Mouse (Mus musculus) liver (tissue): ENCODE measurements around the gene Dpt.

Experiments used
- DNase-seq: peaks from one replicate; pipeline ENCODE4 v3.0.0-alpha.2; 2020; ENCODE audit warnings: mixed read lengths

Gene Dpt

DNA sequence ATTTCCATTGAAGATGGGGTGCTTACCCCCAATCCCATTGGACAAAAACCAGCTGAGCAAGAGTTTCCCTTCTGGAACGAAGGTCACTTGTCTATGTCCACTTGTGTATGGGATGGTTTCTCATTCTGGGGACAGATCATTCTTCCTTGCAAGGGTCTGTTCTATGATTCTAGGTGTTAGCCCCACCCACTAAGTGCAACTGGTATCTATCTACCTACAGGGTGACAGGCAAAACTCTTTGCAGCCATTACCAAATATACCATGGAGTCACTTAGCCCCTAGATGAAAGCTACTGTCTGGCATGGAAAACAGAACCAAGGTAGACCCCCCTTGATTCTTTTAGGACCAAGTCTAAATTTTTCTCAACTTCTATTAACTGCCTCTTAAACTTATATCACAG, 24.9 kb downstream of the Dpt start:
- DNase-seq = no peak

DNA sequence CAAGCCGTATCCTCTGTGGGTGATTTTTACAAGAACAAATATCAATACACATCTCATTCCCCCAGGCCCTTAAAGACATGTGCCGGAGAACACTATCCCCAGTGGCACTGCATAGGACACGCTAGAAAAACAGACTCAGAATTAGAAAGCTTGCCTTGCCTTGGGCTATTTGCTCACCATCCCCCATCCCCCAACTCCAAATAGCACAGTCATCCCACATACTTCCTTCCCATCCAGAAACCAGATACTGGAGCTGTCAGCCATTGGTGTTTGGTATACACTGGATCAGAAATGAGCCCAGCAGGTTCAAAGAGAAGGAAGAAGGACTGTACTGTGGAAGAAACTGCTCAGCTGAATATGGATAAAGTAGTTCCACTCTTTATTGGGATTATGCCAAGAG, 25.4 kb downstream of the Dpt start:
- DNase-seq = no peak

DNA sequence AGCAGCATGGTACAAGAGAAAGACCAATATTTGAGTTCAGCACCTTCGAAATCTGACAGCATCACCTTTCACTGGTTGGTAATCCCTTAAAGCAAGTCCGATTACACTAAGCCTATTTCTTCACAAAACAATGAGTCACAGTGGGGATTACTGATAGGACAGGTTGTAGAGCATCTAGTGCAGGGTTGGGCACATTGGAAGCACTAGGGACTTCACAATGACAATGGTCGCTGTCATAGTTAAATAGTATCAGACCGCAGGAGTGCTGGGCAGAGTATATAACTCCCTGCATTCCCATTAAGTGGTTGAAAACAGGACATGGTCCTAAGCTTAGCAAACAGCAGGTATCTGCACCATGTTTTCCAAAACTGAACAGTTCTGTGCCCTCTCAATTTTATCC, 25.8 kb downstream of the Dpt start:
- no peak for DNase-seq

DNA sequence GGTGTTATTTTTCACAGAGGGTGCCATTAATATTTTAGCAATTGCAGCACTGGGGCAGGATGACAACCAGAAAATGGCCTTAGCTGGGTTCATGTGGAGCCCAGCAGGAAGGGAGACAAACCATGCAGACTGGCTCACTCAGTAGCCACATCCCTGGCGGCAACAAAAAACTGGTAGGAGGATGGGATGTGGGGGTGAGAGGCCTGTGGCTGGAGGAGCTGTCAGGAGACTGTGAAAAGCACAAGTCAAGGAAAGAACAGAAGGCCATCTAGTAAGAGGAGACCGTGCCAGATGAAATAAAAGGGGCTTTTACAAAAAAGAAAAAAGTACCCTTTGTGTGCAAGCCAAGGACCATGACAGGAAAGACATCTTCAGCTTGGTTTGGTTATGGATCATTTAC, 28.5 kb downstream of the Dpt start:
- no peak for DNase-seq

DNA sequence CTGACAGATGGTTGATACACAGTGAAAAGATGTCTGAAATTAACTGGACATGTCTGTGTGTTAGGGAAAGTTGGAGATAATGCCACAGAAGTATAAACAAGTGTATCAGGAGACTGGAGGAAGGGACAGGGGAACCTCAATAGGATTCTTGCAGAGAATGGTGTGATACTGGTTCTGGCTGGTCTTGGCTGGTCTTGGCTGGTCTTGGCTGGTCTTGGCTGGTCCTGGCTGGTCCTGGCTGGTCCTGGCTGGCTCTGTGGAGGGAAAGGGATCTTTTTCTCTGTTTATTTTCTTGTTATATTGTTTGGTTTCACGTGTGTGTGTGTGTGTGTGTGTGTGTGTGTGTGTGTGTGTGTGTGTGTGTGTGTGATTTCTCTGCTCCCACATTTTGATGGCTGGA, 33.4 kb downstream of the Dpt start:
- DNase-seq = no peak

DNA sequence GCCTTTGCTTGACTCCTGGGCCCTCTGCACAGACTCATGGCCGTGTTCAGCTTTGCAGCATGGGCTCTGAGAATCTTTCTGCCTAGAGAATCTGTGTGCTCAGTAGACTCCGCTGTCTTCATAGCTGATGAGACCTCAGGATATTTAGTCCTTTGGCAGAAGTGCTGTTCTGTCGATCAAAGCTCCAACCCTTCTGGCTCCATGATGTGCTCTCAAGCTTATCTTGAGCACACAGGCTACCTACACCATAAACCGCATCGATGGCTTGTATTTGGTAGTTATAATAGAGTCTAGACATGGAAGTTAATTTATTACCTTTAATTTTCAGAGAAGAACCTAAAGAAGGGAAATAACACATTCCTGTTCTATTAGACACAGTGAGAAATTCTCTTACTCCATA, 36.0 kb downstream of the Dpt start:
- DNase-seq = no peak

DNA sequence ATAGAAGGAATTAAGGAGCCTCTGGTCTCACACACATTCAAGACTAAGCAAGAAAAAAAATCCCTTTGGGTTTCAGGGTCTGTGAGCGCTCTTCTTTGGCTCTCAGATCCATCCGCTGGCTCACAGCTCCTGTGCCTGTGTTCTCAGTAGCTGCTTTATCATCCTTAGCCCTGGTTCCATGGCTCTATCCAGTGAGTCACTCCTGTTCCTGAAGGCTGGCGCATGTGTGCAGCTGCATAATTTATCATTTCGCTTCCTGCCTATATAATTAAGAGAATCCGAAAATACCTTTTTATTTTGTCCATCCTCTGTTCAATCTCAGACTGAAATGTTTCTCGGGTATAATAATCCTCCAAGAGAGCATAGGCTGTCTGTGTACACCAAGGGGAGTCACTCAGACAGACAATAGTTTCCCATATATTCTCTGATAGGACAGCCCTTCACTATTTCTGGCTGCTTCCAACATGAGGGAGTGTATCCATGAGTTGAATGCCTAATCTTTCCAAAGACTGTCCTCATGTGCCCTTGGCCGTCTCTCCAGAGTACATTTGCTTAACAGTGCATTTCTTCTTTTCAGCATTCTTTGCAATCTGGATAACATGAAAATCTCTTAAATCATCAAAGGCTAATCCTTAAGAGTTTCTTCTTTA, 52.3 kb downstream of the Dpt start:
- DNase-seq = no peak

DNA sequence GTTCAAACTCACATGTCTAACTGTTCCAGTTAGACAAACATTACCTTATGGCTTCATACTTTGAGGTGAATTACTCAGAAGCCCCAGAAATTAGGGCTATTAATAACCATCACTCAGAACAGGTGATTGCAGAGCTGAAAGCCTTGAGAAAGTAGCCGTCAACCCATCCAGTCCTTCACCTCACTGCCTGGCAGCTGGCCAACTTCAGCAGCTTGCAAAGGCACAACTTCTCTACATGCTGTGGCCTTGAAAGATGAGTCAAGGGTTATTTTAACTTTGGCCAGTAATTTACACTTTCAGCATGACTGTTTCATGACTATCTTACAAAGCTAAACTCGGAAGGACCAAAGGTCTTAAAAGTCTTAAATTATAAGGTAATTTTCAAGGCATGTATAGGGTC, 59.3 kb downstream of the Dpt start:
- DNase-seq = peak; percentile 19

DNA sequence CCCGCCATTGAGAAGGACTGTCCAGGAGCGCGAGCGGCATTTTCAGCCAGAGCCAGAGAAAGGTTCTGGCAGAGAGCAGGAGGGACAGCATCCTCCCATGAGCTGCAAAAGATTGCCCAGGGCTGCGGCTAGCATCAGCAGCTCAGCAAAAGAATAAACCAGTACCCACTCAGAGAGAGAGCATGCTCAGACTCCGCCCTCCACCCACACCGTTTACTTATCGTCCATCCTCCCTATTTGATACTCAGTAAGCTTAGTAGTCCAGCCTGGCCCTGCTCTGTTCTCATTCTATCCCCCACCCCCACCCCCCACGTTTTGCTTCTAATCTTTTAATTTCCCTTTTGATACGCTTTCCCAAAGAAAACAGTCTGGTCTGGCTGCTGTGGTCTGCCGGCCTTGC, 63.5 kb downstream of the Dpt start:
- no peak for DNase-seq

DNA sequence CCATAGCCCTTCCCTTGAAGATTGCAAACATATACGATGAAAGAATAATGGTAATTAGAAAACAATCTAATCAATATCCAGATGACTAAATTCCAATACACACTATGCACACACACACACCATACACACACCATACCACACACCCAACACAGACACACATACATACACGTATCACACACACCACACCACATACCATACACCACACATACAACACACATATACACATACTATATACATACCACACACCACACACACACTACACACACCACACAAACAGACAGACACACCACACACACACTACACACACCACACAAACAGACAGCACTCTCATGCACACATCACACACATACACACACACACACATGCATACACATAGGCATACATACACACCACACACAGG, 64.3 kb downstream of the Dpt start:
- no peak for DNase-seq

DNA sequence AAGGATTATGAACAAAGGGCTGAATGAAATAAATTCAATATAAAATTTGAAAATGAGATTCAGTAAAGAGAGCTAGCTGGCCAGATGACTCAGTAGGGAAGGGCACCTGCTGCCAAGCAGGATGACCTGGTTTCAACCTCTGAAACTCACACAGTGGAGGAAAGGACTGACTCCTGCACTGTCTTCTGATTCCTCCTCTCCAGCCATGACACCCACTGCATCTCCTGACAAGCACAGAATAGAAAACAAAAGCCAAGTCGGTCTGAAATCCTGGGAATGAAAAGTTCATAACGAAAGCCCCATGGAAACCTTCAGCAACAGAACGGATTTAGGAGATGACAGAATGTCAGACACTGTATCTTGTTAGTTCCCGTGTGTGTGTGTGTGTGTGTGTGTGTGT, 65.1 kb downstream of the Dpt start:
- DNase-seq = no peak

DNA sequence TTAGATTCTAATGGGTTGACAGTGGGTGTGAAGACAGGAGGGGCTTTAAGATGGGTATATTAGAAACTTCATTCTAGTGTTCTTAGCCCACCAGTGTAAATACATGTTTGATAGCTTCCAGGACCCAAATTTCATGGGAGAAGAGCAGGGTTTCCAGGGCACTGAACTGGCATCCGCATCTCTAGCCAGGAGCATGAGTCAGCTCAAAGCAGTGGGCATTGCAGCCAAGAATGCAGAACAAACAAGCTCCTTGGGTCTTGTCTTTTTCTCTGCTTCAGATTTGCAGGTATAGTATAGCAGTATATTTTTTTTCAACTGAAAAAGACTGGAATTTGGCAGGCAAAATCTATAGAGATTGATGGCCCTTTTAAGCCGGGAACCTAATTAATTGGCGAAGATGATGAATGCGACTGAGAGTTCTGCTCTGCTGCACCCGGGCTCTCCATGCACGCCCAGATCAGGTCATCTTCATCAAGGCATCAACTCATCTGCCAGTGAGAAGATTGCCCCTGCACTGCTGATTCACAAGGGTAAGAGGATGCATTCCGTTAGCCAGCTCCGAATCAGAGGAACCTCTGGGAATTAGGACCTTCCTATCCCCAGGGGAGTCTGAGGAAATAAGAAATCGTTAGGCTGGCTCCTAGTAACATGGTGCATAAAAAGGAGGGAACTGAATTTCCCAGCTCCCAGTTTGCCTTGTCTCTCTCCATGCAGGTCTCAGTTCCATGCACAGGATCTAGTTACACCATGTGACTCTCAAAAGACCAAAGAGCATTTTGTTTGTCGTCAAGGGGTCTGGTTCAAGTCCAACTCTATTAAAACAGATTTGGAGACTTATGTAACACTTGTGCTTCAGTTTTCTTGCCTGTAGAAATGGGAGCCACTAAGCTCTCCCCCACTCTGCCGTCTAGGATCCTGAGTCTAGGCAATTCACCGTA, 66.8 kb downstream of the Dpt start:
- no peak for DNase-seq

DNA sequence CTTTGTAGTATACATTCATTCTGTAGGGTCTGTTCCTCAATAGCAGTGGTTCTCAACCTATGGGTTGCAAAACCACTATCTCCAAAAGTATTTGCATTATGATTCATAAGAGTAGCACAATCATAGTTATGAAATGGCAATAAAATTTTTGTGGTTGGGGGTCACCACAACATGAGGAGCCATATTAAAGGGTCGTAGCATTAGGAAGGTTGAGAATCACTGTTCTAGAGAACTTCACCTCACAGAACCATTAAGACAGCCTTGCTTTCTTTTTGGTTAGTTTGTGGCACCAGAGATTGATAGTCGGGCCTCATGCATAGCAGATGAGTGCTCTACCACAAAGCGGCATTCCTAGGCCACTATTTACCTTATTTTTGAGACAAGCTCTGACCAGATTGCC, 68.2 kb downstream of the Dpt start:
- DNase-seq = no peak

DNA sequence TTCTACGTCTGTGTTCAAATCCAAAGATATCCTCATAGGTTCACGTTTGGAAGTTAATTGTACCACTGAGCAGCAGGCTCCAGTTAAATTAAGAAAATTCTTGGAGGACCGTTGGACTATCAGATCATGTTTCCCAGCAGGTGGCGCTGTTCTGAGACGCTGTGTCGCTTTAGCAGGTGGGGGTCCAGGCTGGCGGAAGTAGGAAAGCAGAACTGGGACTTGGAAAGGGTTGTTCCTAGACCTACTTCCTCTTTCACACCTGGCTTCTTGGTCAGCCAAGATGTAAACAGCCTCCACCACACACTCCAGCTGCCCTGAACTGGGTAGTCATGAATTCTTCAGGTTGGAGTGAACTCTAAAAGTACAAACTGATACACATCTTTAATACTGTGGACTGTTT, 74.2 kb downstream of the Dpt start:
- DNase-seq = peak; percentile 40
